Mouse (Mus musculus): ENCODE data around the gene Fam172a.

GRCm38 (mm10) chr13:78212111-78212510 is 510.3 kb downstream of the Fam172a start:
- TF ChIP-seq CTCF (IDR thresholded peaks at IDR 0.05; ENCODE audit: low read depth, low read length): no peak
- no peak for TF ChIP-seq POLR2A (IDR thresholded peaks at IDR 0.05; ENCODE audit: extremely low read depth, insufficient read depth, low read length)

All from liver, adult 2 months (tissue).